Mouse (Mus musculus) forebrain, embryonic 11.5 days (tissue): ENCODE data around the gene P2ry13. TPM values are rescaled to one million over a fixed set of nuclear protein-coding genes. Genes with fewer than 3 reads are reported as not detected.

Experiments used
- ATAC-seq: fragments of 200-750 bp; cut with Nextera tagmentation; replicated peaks from 2 replicates; pipeline ENCODE4 v1.8.0; 2017; ENCODE audit warnings: moderate TSS enrichment; ENCODE audit not compliant: low FRiP score
- DNase-seq: peaks from one replicate; pipeline ENCODE4 v3.0.0-alpha.2; 2017; ENCODE audit warnings: low spot score
- H3K27ac ChIP-seq: fragments of 300-500 bp; sonication (generic); 2 replicates; pipeline ENCODE4 v1.5.1; 2014; ENCODE audit warnings: low read depth, low read length
- H3K27me3 ChIP-seq: fragments of 300-500 bp; sonication (generic); 2 replicates; pipeline ENCODE4 v1.6.1; 2014; ENCODE audit warnings: mild to moderate bottlenecking, low read length, mixed read lengths; ENCODE audit not compliant: control insufficient read depth, insufficient read depth
- H3K36me3 ChIP-seq: fragments of 300-500 bp; sonication (generic); 2 replicates; pipeline ENCODE4 v1.6.1; 2014; ENCODE audit warnings: mild to moderate bottlenecking, low read length, moderate library complexity, mixed read lengths; ENCODE audit not compliant: control insufficient read depth, insufficient read depth
- H3K4me1 ChIP-seq: fragments of 300-500 bp; sonication (generic); replicated peaks from 2 replicates; pipeline ENCODE4 v1.6.1; 2014; ENCODE audit warnings: low read length, mixed read lengths; ENCODE audit not compliant: control insufficient read depth, insufficient read depth
- H3K4me2 ChIP-seq: fragments of 300-500 bp; sonication (generic); 2 replicates; pipeline ENCODE4 v1.6.1; 2014; ENCODE audit warnings: low read depth, mild to moderate bottlenecking, low read length, moderate library complexity, mixed read lengths; ENCODE audit not compliant: severe bottlenecking
- H3K4me3 ChIP-seq: fragments of 300-500 bp; sonication (generic); 2 replicates; pipeline ENCODE4 v1.5.1; 2014; ENCODE audit warnings: low read depth, low read length
- H3K9ac ChIP-seq: fragments of 300-500 bp; sonication (generic); 2 replicates; pipeline ENCODE4 v1.6.1; 2014; ENCODE audit warnings: low read length
- H3K9me3 ChIP-seq: fragments of 300-500 bp; sonication (generic); 2 replicates; pipeline ENCODE4 v1.6.1; 2016; ENCODE audit warnings: low read length, mixed read lengths; ENCODE audit not compliant: control insufficient read depth
- WGBS: fragments of 180-500 bp; shearing (Covaris S2); extraction: QIAGEN DNeasy Blood & Tissue Kit; methylation state at CpG from one replicate; pipeline ENCODE4 v1.1.7; 2014; 5-methylcytosine and 5-hydroxymethylcytosine counted together
- polyA plus RNA-seq: library from polyadenylated mRNA; unstranded; fragments of >200 nt; fragmentation: Nextera tagmentation; extraction: Ambion mirVana; gene quantifications from 2 replicates; pipeline ENCODE4 v1.2.1, GENCODE M21; 2014

P2ry13 gene
- polyA plus RNA-seq, 1 experiment from 2014 or later = 0.77 TPM

GRCm38 (mm10) chr3:59205941-59206340 lies 4.7 kb downstream of the P2ry13 start:
- H3K4me1 ChIP-seq = no peaks in the 10 kb centered on the region
- H3K9ac ChIP-seq = no peak overlapping the region
- H3K36me3 ChIP-seq = no peaks in the 10 kb centered on the region
- WGBS = 88% methylated on average over 4 of the region's 4 CpGs
- H3K27me3 ChIP-seq = no peaks in the 10 kb centered on the region
- ATAC-seq (no peak), DNase-seq (no peak)
- H3K4me2 ChIP-seq = no peak overlapping the region
- H3K9me3 ChIP-seq = no peaks in the 10 kb centered on the region
- no peak overlapping the region for H3K27ac ChIP-seq
- no peak overlapping the region for H3K4me3 ChIP-seq

GRCm38 (mm10) chr3:59204719-59205503 lies 5.8 kb downstream of the P2ry13 start:
- no peak overlapping the region for H3K9ac ChIP-seq
- H3K9me3 ChIP-seq = no peaks in the 10 kb centered on the region
- no peak overlapping the region for H3K4me2 ChIP-seq
- no peak overlapping the region for H3K4me3 ChIP-seq
- 81% methylated on average over 11 of the region's 11 CpGs for WGBS
- H3K36me3 ChIP-seq = no peaks in the 10 kb centered on the region
- ATAC-seq = no peak
- no peaks in the 10 kb centered on the region for H3K27me3 ChIP-seq
- H3K27ac ChIP-seq = no peak overlapping the region
- no peaks in the 10 kb centered on the region for H3K4me1 ChIP-seq
- no peak for DNase-seq

- 80% methylated on average over 8 of the region's 8 CpGs for WGBS
- Histone ChIP-seq H3K9ac (no peak overlapping the region), H3K4me3 (no peak overlapping the region), H3K4me1 (no peaks in the 10 kb centered on the region), H3K27ac (no peak overlapping the region), H3K4me2 (no peak overlapping the region), H3K36me3 (no peaks in the 10 kb centered on the region), H3K9me3 (no peaks in the 10 kb centered on the region), H3K27me3 (no peaks in the 10 kb centered on the region)
- DNase-seq (no peak), ATAC-seq (no peak)
Measured at GRCm38 (mm10) chr3:59203802-59204520, 6.7 kb downstream of the P2ry13 start.

GRCm38 (mm10) chr3:59197329-59197948 lies 13.2 kb downstream of the P2ry13 start:
- no peaks in the 10 kb centered on the region for H3K4me1 ChIP-seq
- H3K4me2 ChIP-seq = no peak overlapping the region
- no peak overlapping the region for H3K27ac ChIP-seq
- no peak overlapping the region for H3K4me3 ChIP-seq
- no peaks in the 10 kb centered on the region for H3K36me3 ChIP-seq
- H3K27me3 ChIP-seq = no peaks in the 10 kb centered on the region
- DNase-seq (no peak), ATAC-seq (no peak)
- no peak overlapping the region for H3K9ac ChIP-seq
- WGBS = 81% methylated on average over 4 of the region's 4 CpGs
- no peaks in the 10 kb centered on the region for H3K9me3 ChIP-seq

GRCm38 (mm10) chr3:59194938-59195337 lies 15.7 kb downstream of the P2ry13 start, which contains the start of gene Gpr87:
Gene Gpr87, minus strand, starts transcription at chr3:59195104.
- ATAC-seq = no peak
- Histone ChIP-seq H3K4me2 (no peak within 1 kb of the TSS), H3K9me3 (no peaks in the 10 kb centered on the region), H3K36me3 (no peaks in the 10 kb centered on the region), H3K4me1 (no peaks in the 10 kb centered on the region), H3K9ac (no peak within 1 kb of the TSS), H3K4me3 (no peak within 1 kb of the TSS), H3K27me3 (no peaks in the 10 kb centered on the region), H3K27ac (no peak within 1 kb of the TSS)
- WGBS = 91% methylated on average over 7 of the region's 7 CpGs
- DNase-seq = no peak

- H3K4me3 ChIP-seq = no peak overlapping the region
- WGBS = 89% methylated on average over 7 of the region's 7 CpGs
- DNase-seq (no peak), ATAC-seq (no peak)
- no peak overlapping the region for H3K27ac ChIP-seq
- no peaks in the 10 kb centered on the region for H3K9me3 ChIP-seq
- no peak overlapping the region for H3K9ac ChIP-seq
- no peaks in the 10 kb centered on the region for H3K4me1 ChIP-seq
- no peaks in the 10 kb centered on the region for H3K36me3 ChIP-seq
- no peak overlapping the region for H3K4me2 ChIP-seq
- H3K27me3 ChIP-seq = no peaks in the 10 kb centered on the region
Measured at GRCm38 (mm10) chr3:59194099-59194498, 16.6 kb downstream of the P2ry13 start.

GRCm38 (mm10) chr3:59191674-59192073 lies 19.0 kb downstream of the P2ry13 start:
- H3K4me3 ChIP-seq = no peak overlapping the region
- H3K9ac ChIP-seq = no peak overlapping the region
- no peaks in the 10 kb centered on the region for H3K27me3 ChIP-seq
- no peak overlapping the region for H3K27ac ChIP-seq
- ATAC-seq (no peak), DNase-seq (no peak)
- H3K4me2 ChIP-seq = no peak overlapping the region
- H3K9me3 ChIP-seq = no peaks in the 10 kb centered on the region
- WGBS = 95% methylated on average over 6 of the region's 6 CpGs
- H3K4me1 ChIP-seq = no peaks in the 10 kb centered on the region
- H3K36me3 ChIP-seq = no peaks in the 10 kb centered on the region

- H3K4me3 ChIP-seq = no peak overlapping the region
- no peak overlapping the region for H3K4me2 ChIP-seq
- no peak for DNase-seq
- no peak overlapping the region for H3K9ac ChIP-seq
- WGBS = 90% methylated on average over 4 of the region's 4 CpGs
- H3K9me3 ChIP-seq = no peaks in the 10 kb centered on the region
- no peaks in the 10 kb centered on the region for H3K4me1 ChIP-seq
- H3K36me3 ChIP-seq = no peaks in the 10 kb centered on the region
- H3K27me3 ChIP-seq = no peaks in the 10 kb centered on the region
- H3K27ac ChIP-seq = no peak overlapping the region
- ATAC-seq = no peak
Measured at GRCm38 (mm10) chr3:59187336-59187735, 23.3 kb downstream of the P2ry13 start.
